Mouse (Mus musculus): ENCODE data around the gene Pde4dip. TPM values are rescaled to one million over a fixed set of nuclear protein-coding genes. Genes with fewer than 3 reads are reported as not detected.

The Pde4dip gene
- total RNA-seq (2021): 100 to 1,000 TPM; 221 to 232 TPM
- long read RNA-seq, full-length matches to known transcripts: 6 of 40 reads
- long read RNA-seq, partial matches to known transcripts: 14 of 40 reads
- long read RNA-seq, other reads (novel, unspliced or antisense): 20 of 40 reads

GRCm38 (mm10) chr3:97888168-97888901, at the start of gene Pde4dip:
TSS of gene Pde4dip (minus strand) at chr3:97888707.
- DNase-seq (ENCODE audit: low spot score in 2 of 2): peak; percentile 72 to 77

- DNase-seq (ENCODE audit: low spot score in 2 of 2): no peak
Measured at GRCm38 (mm10) chr3:97937945-97938266, 49.4 kb upstream of the Pde4dip start.

- DNase-seq (ENCODE audit: low spot score in 2 of 2): no peak
Measured at GRCm38 (mm10) chr3:97937068-97937944, 48.8 kb upstream of the Pde4dip start.

- DNase-seq (ENCODE audit: low spot score in 2 of 2): no peak
Measured at GRCm38 (mm10) chr3:97934331-97935300, 46.1 kb upstream of the Pde4dip start.

GRCm38 (mm10) chr3:97933811-97934210, 45.3 kb upstream of the Pde4dip start:
- no peak for DNase-seq (ENCODE audit: low spot score in 2 of 2)

GRCm38 (mm10) chr3:97933251-97933650, 44.7 kb upstream of the Pde4dip start:
- no peak for DNase-seq (ENCODE audit: low spot score in 2 of 2)

GRCm38 (mm10) chr3:97932771-97933170, 44.3 kb upstream of the Pde4dip start:
- no peak for DNase-seq (ENCODE audit: low spot score in 2 of 2)

GRCm38 (mm10) chr3:97932131-97932530, 43.6 kb upstream of the Pde4dip start:
- DNase-seq (ENCODE audit: low spot score in 2 of 2): no peak

GRCm38 (mm10) chr3:97931310-97931885, 42.9 kb upstream of the Pde4dip start:
- DNase-seq (ENCODE audit: low spot score in 2 of 2): no peak

GRCm38 (mm10) chr3:97930787-97931158, 42.3 kb upstream of the Pde4dip start:
- no peak for DNase-seq (ENCODE audit: low spot score in 2 of 2)

GRCm38 (mm10) chr3:97930141-97930786, 41.8 kb upstream of the Pde4dip start:
- no peak for DNase-seq (ENCODE audit: low spot score in 2 of 2)

GRCm38 (mm10) chr3:97928968-97929858, 40.7 kb upstream of the Pde4dip start:
- DNase-seq (ENCODE audit: low spot score in 2 of 2): peak; percentile 84 to 86

GRCm38 (mm10) chr3:97927322-97927721, 38.8 kb upstream of the Pde4dip start:
- no peak for DNase-seq (ENCODE audit: low spot score in 2 of 2)

- DNase-seq (ENCODE audit: low spot score in 2 of 2): no peak
Measured at GRCm38 (mm10) chr3:97925246-97925645, 36.7 kb upstream of the Pde4dip start.

- DNase-seq (ENCODE audit: low spot score in 2 of 2): no peak
Measured at GRCm38 (mm10) chr3:97918885-97919550, 30.5 kb upstream of the Pde4dip start.

GRCm38 (mm10) chr3:97915081-97915480, 26.6 kb upstream of the Pde4dip start:
- DNase-seq (ENCODE audit: low spot score in 2 of 2): no peak

- no peak for DNase-seq (ENCODE audit: low spot score in 2 of 2)
Measured at GRCm38 (mm10) chr3:97911093-97911492, 22.6 kb upstream of the Pde4dip start.

- DNase-seq (ENCODE audit: low spot score in 2 of 2): no peak
Measured at GRCm38 (mm10) chr3:97909737-97910136, 21.2 kb upstream of the Pde4dip start.

- DNase-seq (ENCODE audit: low spot score in 2 of 2): no peak
Measured at GRCm38 (mm10) chr3:97901586-97901985, 13.1 kb upstream of the Pde4dip start.

Data from layer of hippocampus, postnatal 10 days (tissue).